Mouse (Mus musculus): ENCODE data around the gene Impad1.

- TF ChIP-seq POLR2A (IDR thresholded peaks at IDR 0.05; ENCODE audit: borderline replicate concordance, insufficient read depth, low read length) = no peak
- TF ChIP-seq CTCF (IDR thresholded peaks at IDR 0.05; ENCODE audit: borderline replicate concordance, insufficient read depth, low read depth, low read length) = no peak
These were observed 66.8 kb downstream of the Impad1 start for GRCm38 (mm10) chr4:4726241-4726776.

Data from cerebellum, adult 2 months (tissue).